Mouse (Mus musculus) lung, embryonic 14.5 days (tissue): ENCODE measurements around the gene Glp2r. TPM values are rescaled to one million over a fixed set of nuclear protein-coding genes. Genes with fewer than 3 reads are reported as not detected.

Experiments used
- ATAC-seq: fragments of 200-750 bp; cut with Nextera tagmentation; 2 replicates; pipeline ENCODE4 v1.8.0; 2017; ENCODE audit warnings: mild to moderate bottlenecking, moderate TSS enrichment, moderate library complexity; ENCODE audit not compliant: insufficient read depth
- DNase-seq: peaks from one replicate; pipeline ENCODE4 v3.0.0-alpha.2; 2015
- H3K27ac ChIP-seq: fragments of 300-500 bp; sonication (generic); 2 replicates; pipeline ENCODE4 v1.5.1; 2014; ENCODE audit warnings: low read depth, mild to moderate bottlenecking, moderate library complexity
- H3K27me3 ChIP-seq: fragments of 300-500 bp; sonication (generic); 2 replicates; pipeline ENCODE4 v1.6.1; 2014; ENCODE audit warnings: low read length, control low read depth; ENCODE audit not compliant: insufficient read depth
- H3K36me3 ChIP-seq: fragments of 300-500 bp; sonication (generic); 2 replicates; pipeline ENCODE4 v1.6.1; 2014; ENCODE audit warnings: control low read depth; ENCODE audit not compliant: insufficient read depth
- H3K4me1 ChIP-seq: fragments of 300-500 bp; sonication (generic); 2 replicates; pipeline ENCODE4 v1.6.1; 2014; ENCODE audit warnings: antibody characterized with exemption, control low read depth; ENCODE audit not compliant: insufficient read depth
- H3K4me2 ChIP-seq: fragments of 300-500 bp; sonication (generic); 2 replicates; pipeline ENCODE4 v1.6.1; 2014; ENCODE audit warnings: mild to moderate bottlenecking
- H3K4me3 ChIP-seq: fragments of 300-500 bp; sonication (generic); 2 replicates; pipeline ENCODE4 v1.5.1; 2014; ENCODE audit warnings: low read depth, low read length
- H3K9ac ChIP-seq: fragments of 300-500 bp; sonication (generic); 2 replicates; pipeline ENCODE4 v1.6.1; 2014
- H3K9me3 ChIP-seq: fragments of 300-500 bp; sonication (generic); 2 replicates; pipeline ENCODE4 v1.6.1; 2016; ENCODE audit warnings: low read depth, low read length, control low read depth
- CTCF ChIP-seq: IDR thresholded peaks from 2 replicates; pipeline ENCODE4 v1.5.1; 2016; ENCODE audit warnings: antibody characterized with exemption, low read depth
- WGBS: fragments of 180-500 bp; shearing (Covaris S2); extraction: QIAGEN DNeasy Blood & Tissue Kit; methylation state at CpG from one replicate; pipeline ENCODE4 v1.1.7; 2014; 5-methylcytosine and 5-hydroxymethylcytosine counted together
- polyA plus RNA-seq: library from polyadenylated mRNA; unstranded; fragments of >200 nt; fragmentation: Nextera tagmentation; extraction: Ambion mirVana; gene quantifications from 2 replicates; pipeline ENCODE4 v1.2.1, GENCODE M21; 2014

Glp2r gene
- polyA plus RNA-seq, 1 experiment from 2014 or later, result 0.12 TPM

DNA sequence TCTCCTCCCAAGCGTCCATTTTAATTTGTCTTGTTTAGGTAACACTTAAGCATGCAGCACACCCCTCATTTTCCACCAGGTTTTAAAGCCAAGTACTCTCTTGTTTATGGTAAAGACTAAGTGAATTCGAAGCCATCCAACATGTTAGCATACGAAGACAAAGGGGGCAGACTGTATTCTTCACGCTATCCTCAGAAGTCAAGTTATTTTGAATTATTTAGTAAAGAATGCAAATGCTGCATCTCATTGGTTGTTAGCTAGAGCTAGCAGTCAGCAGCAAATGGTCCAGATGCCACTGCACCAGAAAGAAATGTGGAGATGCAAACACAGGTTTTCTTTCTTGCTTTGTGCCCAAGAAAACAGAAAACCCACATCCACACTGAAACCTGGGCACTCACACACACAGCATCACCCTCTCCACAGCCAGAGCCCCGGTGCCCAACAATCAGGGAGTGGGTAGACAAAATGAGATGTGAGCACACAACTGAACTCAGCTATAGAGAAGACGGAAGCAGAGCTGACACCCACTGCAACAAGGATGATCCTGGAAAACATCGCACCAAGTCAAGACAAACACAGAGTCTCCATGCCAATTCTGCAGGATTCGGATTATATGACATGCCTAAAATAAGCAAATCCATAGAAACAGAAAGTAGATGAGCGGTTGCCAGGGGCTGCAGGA is 158.7 kb downstream of the Glp2r start:
- DNase-seq (no peak), ATAC-seq (no peak)
- H3K27me3 ChIP-seq, result no peaks in the 10 kb centered on the region
- H3K36me3 ChIP-seq, result no peaks in the 10 kb centered on the region
- H3K9me3 ChIP-seq, result no peaks in the 10 kb centered on the region
- WGBS, result 78% methylated on average over 9 of the region's 9 CpGs
- H3K4me1 ChIP-seq, result no peaks in the 10 kb centered on the region
- H3K4me3 ChIP-seq, result no peak overlapping the region
- H3K27ac ChIP-seq, result no peak overlapping the region
- H3K4me2 ChIP-seq, result no peak overlapping the region
- no peak overlapping the region for H3K9ac ChIP-seq
- TF ChIP-seq CTCF, result no peak

Other genes starting within 250 kb of the Glp2r start
- gene Rcvrn, start 75.8 kb downstream of the Glp2r start, polyA plus RNA-seq, result not detected in 2 replicates
- gene Gsg1l2, start 3.5 kb upstream of the Glp2r start, polyA plus RNA-seq, result not detected in 2 replicates
- gene Dhrs7c, start 27.0 kb upstream of the Glp2r start, polyA plus RNA-seq, result 0.49 TPM in 1 of 2 replicates, not detected in the other
- gene Usp43, start 151.0 kb upstream of the Glp2r start, polyA plus RNA-seq, result 3.4 and 4.5 TPM in 2 replicates
- gene Cfap52, start 194.5 kb upstream of the Glp2r start, polyA plus RNA-seq, result 0.97 and 1.2 TPM in 2 replicates
- gene Stx8, start 195.0 kb upstream of the Glp2r start, polyA plus RNA-seq, result 48.6 and 52.0 TPM in 2 replicates